Mouse (Mus musculus) forebrain, embryonic 16.5 days (tissue): Measurements from ENCODE around the gene Samm50. TPM values are rescaled to one million over a fixed set of nuclear protein-coding genes. Genes with fewer than 3 reads are reported as not detected.

Experiments
- ATAC-seq: fragments of 200-750 bp; cut with Nextera tagmentation; 2 replicates; pipeline ENCODE4 v1.8.0; 2017; ENCODE audit warnings: mild to moderate bottlenecking, moderate library complexity
- H3K27ac ChIP-seq: fragments of 300-500 bp; sonication (generic); 2 replicates; pipeline ENCODE4 v1.5.1; 2014; ENCODE audit warnings: low read length, control low read depth
- H3K27me3 ChIP-seq: fragments of 300-500 bp; sonication (generic); replicated peaks from 2 replicates; pipeline ENCODE4 v1.6.1; 2014; ENCODE audit warnings: low read length; ENCODE audit not compliant: control insufficient read depth, insufficient read depth
- H3K36me3 ChIP-seq: fragments of 300-500 bp; sonication (generic); 2 replicates; pipeline ENCODE4 v1.6.1; 2014; ENCODE audit not compliant: control insufficient read depth, insufficient read depth
- H3K4me1 ChIP-seq: fragments of 300-500 bp; sonication (generic); replicated peaks from 2 replicates; pipeline ENCODE4 v1.6.1; 2014; ENCODE audit warnings: low read length; ENCODE audit not compliant: control insufficient read depth, insufficient read depth
- H3K4me2 ChIP-seq: fragments of 300-500 bp; sonication (generic); 2 replicates; pipeline ENCODE4 v1.6.1; 2014; ENCODE audit warnings: mild to moderate bottlenecking, low read length, control low read depth
- H3K4me3 ChIP-seq: fragments of 300-500 bp; sonication (generic); replicated peaks from 2 replicates; pipeline ENCODE4 v1.5.1; 2014; ENCODE audit warnings: mild to moderate bottlenecking, low read length, control low read depth
- H3K9ac ChIP-seq: fragments of 300-500 bp; sonication (generic); replicated peaks from 2 replicates; pipeline ENCODE4 v1.6.1; 2014; ENCODE audit warnings: low read depth, low read length, control low read depth
- H3K9me3 ChIP-seq: fragments of 300-500 bp; sonication (generic); 2 replicates; pipeline ENCODE4 v1.6.1; 2016; ENCODE audit warnings: low read length; ENCODE audit not compliant: control insufficient read depth
- WGBS: fragments of 180-500 bp; shearing (Covaris S2); extraction: QIAGEN DNeasy Blood & Tissue Kit; methylation state at CpG from one replicate; pipeline ENCODE4 v1.1.7; 2014; 5-methylcytosine and 5-hydroxymethylcytosine counted together
- polyA plus RNA-seq: library from polyadenylated mRNA; unstranded; fragments of >200 nt; fragmentation: Nextera tagmentation; extraction: Ambion mirVana; gene quantifications from 2 replicates; pipeline ENCODE4 v1.2.1, GENCODE M21; 2015

Samm50 gene
- polyA plus RNA-seq, 1 experiment from 2014 or later = 91.8 TPM

DNA sequence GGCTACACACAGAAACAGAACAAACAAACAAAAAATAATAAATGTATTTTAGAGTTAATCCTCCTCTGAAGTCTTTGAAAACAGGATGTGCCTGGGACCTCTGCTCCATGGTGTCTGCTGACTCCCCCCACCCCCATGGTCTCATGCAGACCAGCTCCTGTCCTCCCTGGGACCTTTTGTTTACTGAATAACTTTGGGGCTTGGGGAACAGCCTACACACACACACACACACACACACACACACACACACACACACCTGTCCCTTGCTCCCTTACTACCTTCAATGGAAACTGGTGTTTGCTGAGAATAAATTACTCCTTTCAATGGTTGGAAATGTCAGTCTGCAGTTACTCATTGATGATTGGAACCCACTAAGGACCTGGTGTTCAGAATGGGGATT lies 24.0 kb downstream of the Samm50 start:
- H3K9ac ChIP-seq = no peak overlapping the region
- peaks cover 4% of the 10 kb centered on the region for H3K36me3 ChIP-seq
- no peak for ATAC-seq
- H3K4me3 ChIP-seq = no peak overlapping the region
- H3K4me1 ChIP-seq = peaks cover 25% of the 10 kb centered on the region
- H3K9me3 ChIP-seq = no peaks in the 10 kb centered on the region
- H3K27ac ChIP-seq = no peak overlapping the region
- H3K4me2 ChIP-seq = no peak overlapping the region
- no peaks in the 10 kb centered on the region for H3K27me3 ChIP-seq

DNA sequence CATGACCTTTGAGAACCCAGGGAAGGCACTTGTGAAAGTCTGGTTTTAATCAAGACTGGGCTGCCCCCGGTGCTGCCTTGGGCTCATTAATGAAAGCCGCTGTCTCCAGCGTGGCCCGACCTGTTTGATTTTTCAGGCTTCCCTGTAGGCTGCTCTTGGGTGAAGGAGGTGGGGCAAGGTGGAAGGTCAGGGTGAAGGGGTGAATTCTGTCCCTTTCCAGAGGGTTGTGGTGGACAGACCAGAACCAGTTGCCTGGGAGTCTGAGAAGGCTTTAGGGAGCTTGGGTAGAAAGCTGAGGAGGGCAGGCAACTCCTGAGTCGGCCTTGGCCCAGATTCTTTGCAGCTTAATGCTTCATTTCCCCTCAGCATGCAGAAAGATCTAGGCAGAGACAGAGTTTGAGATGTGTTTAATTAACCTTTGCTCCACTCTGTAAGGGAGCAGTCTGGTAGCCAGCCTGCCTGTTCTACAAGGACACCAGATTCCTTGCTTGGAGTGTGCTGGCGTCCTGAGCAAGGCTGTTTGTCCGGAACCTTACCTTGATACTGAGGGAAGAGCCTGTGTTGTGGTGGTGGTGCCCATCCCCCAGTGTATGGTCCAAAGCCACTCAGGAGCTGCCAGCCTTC lies 24.5 kb downstream of the Samm50 start:
- Histone ChIP-seq H3K4me2 (no peak overlapping the region), H3K4me1 (peaks cover 25% of the 10 kb centered on the region), H3K4me3 (no peak overlapping the region), H3K9ac (no peak overlapping the region), H3K9me3 (no peaks in the 10 kb centered on the region), H3K36me3 (no peaks in the 10 kb centered on the region; the same call in 1 of the 2 replicates), H3K27ac (no peak overlapping the region), H3K27me3 (no peaks in the 10 kb centered on the region)
- WGBS = 54% methylated on average over 7 of the region's 7 CpGs
- no peak for ATAC-seq

DNA sequence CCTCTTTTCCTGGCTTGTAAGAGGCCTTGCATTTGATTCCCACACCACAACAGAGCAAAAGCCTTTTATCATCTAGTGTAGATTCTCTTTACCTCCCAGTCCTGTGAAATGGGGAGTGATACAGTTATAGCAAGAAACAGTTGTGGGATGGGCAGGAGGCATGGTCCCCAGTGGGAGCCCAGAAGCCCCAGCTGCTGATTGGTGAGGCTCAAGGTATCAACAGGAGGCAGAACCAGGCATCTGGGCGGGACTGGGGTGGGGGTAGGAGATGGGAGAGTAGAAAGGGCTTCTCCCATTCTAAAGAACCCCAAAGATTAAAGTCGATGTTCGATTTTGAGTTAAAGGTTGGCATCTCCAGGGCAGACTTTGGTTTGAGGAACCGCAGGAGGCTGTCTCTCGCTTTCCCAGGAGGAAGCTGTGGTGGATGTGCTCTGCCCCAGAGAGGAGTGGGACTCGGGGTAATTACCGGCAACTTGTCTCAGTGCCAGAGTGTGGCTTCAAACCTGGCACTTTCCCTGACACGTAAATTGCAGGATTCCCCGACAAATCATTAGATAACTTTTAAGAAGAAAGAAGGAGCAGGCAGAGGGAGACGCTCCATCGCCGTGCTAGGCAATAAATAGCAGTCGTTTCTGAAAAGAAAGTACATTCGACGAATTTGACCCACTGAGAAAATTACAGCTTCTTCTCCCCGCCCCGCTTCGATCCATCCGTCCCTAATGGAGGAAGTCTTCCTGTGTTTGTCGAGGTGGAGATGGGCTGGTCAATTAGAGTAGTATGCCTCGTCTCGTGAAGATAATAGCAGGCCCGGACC lies 26.1 kb downstream of the Samm50 start:
- no peak overlapping the region for H3K4me2 ChIP-seq
- H3K4me3 ChIP-seq = no peak overlapping the region
- 27% methylated on average over 23 of the region's 23 CpGs for WGBS

DNA sequence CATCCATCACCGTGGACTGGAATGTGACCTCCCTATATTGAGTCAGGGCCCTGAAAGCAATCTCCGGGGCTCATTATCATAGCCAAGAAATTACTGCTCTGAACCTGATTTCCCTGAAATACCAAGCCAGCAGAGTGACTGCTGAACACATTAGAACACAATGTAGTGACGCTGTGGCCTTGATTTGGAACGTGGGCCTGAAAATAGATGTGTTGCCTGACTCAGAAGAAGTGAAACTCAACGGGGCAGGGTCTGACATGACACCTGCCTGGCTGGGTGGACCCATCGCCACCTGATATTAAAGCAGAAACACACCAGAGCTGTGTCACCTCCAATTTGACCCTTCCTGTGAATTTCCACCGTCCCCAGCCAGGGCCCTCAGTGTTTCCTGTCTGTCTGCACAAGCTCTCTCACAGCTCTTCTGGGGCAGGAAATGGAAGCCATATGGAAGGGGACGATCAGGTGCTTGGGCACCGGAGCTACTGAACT lies 26.8 kb downstream of the Samm50 start:
- no peak overlapping the region for H3K4me2 ChIP-seq
- no peak overlapping the region for H3K4me3 ChIP-seq
- no peaks in the 10 kb centered on the region for H3K36me3 ChIP-seq
- peak overlapping the region; percentile 37; the same call in 1 of the 2 replicates for H3K27ac ChIP-seq
- H3K27me3 ChIP-seq = no peaks in the 10 kb centered on the region
- WGBS = 45% methylated on average over 9 of the region's 9 CpGs
- H3K9ac ChIP-seq = 0 out of 2 replicates have a peak overlapping the region, but pooled peaks have one; percentile 16
- no peak for ATAC-seq
- peaks cover 26% of the 10 kb centered on the region for H3K4me1 ChIP-seq
- H3K9me3 ChIP-seq = no peaks in the 10 kb centered on the region

More for the DNA sequence above, 26.1 kb downstream of the Samm50 start:
- no peaks in the 10 kb centered on the region for H3K9me3 ChIP-seq
- H3K27me3 ChIP-seq = no peaks in the 10 kb centered on the region
- H3K27ac ChIP-seq = peak overlapping the region; percentile 37; the same call in 1 of the 2 replicates
- no peaks in the 10 kb centered on the region for H3K36me3 ChIP-seq
- peaks cover 23% of the 10 kb centered on the region for H3K4me1 ChIP-seq
- peak; percentile 37; the same call in 1 of the 2 replicates for ATAC-seq
- H3K9ac ChIP-seq = no peak overlapping the region

DNA sequence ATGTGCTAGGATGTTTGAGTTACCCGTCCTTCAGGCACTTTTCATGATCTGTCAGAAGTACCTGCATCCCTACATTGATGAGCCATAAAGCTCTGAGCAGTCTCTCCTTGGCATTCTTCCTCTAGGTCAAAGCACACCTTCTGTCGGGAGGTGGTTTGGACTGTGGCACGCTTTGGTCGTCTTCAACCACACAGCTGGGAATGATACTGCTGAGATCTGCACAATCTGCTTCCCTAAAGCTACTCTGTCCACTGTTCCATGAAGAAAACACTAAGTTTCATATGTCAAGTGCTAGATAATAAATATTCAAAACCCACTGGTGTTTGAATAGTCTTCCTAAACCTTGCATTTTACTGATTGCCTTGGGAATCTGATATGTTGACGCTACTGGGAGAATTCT lies 29.5 kb downstream of the Samm50 start:
- Histone ChIP-seq H3K4me1 (peaks cover 35% of the 10 kb centered on the region), H3K36me3 (no peaks in the 10 kb centered on the region), H3K27ac (no peak overlapping the region), H3K27me3 (no peaks in the 10 kb centered on the region), H3K4me2 (no peak overlapping the region), H3K4me3 (no peak overlapping the region), H3K9ac (no peak overlapping the region), H3K9me3 (no peaks in the 10 kb centered on the region)
- WGBS = 64% methylated on average over 5 of the region's 5 CpGs
- ATAC-seq = no peak

DNA sequence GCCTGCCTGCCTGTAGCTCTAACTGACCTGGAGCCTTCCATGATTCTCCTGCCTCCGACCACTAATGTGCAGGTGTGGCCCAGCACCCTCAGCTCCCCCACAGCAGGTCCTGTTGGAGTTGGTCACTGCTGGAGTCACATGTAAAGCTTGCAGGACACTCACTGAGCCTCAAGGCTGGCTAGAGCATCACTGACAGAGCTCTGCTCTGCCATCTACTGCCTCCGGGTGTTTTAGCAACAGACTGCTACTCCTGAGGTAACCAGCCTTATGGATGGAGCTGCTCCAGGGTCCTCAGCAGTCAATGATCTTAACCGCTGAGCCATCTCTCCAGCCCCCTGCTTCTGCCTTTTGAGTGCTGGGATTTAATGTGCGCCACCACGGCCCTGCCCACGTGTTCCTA lies 31.4 kb downstream of the Samm50 start:
- Histone ChIP-seq H3K4me1 (peaks cover 32% of the 10 kb centered on the region), H3K4me2 (no peak overlapping the region), H3K27ac (no peak overlapping the region), H3K27me3 (no peaks in the 10 kb centered on the region), H3K36me3 (no peaks in the 10 kb centered on the region), H3K9ac (no peak overlapping the region), H3K9me3 (no peaks in the 10 kb centered on the region), H3K4me3 (no peak overlapping the region)
- no peak for ATAC-seq
- WGBS = 30% methylated on average over 6 of the region's 6 CpGs

DNA sequence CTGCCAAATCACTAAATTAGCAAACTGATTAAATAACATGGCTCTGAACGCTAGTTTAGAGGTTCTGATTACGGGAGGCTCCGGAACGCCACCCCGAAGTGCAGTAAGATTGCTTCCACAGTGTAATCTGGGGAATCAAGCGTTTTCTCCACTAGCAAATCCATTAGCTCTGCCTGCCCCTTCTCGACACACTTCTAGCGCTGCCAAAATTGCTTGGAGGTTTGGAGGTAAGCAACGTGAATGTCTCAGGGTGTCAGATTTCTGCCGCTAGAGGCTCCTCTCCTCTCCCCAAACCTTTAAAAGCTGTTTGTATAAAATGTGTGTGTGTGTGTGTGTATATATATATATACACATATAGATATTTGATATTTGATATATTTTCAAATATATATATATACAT lies 32.7 kb downstream of the Samm50 start:
- Histone ChIP-seq H3K9me3 (no peaks in the 10 kb centered on the region), H3K4me2 (no peak overlapping the region; the same call in 1 of the 2 replicates), H3K4me1 (peaks cover 25% of the 10 kb centered on the region), H3K4me3 (no peak overlapping the region), H3K27ac (0 out of 2 replicates have a peak overlapping the region, but pooled peaks have one; percentile 10), H3K9ac (no peak overlapping the region), H3K36me3 (no peaks in the 10 kb centered on the region), H3K27me3 (no peaks in the 10 kb centered on the region)
- 30% methylated on average over 10 of the region's 10 CpGs for WGBS
- no peak for ATAC-seq

DNA sequence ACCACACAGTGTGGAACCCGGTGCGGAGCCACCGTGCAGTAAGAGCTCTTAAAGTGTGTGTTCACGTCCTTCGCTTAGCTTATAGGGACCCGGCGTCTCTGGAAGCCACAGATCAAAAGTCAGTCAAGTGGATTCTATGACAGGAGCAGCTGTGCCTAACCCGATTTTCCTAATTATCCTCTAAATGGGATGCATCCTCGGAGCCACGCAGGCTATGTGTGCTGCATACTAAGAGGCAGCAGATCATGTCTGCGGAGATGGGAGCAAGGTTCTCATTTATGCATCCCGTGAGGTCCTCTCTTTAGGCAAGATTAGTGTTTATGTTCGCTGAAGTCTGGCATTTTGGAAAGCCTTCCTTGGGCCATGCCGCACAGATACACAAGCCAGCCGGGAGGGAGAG lies 34.9 kb downstream of the Samm50 start:
- peaks cover 39% of the 10 kb centered on the region for H3K4me1 ChIP-seq
- H3K27me3 ChIP-seq = no peaks in the 10 kb centered on the region
- H3K4me2 ChIP-seq = no peak overlapping the region
- WGBS = 32% methylated on average over 15 of the region's 15 CpGs
- no peak overlapping the region for H3K4me3 ChIP-seq
- no peak overlapping the region; the same call in 1 of the 2 replicates for H3K9ac ChIP-seq
- no peaks in the 10 kb centered on the region for H3K36me3 ChIP-seq
- H3K9me3 ChIP-seq = no peaks in the 10 kb centered on the region
- ATAC-seq = peak; percentile 66
- H3K27ac ChIP-seq = peak overlapping the region; percentile 66

DNA sequence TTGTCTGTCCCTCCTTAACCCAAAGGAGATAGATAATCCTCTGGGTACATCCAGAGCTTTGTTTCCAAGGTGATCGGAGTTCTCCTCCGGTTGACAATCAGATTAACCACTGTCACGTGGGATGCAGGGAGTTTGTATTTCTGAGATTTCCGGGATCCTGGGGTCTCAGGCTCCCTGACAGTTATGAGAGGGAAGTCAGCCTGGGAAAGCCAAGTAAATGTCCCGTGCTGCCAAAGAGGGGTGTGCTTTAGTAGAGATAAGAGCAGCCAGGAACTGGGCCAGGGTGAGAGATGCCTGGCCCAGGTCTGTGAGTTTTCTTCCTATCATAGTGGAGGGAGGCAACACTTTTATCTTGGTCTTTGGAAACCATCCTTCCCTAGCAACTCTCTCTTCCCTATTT lies 38.6 kb downstream of the Samm50 start:
- H3K9me3 ChIP-seq = no peaks in the 10 kb centered on the region
- peaks cover 31% of the 10 kb centered on the region for H3K4me1 ChIP-seq
- peak overlapping the region; percentile 76 for H3K9ac ChIP-seq
- peak overlapping the region; percentile 93 for H3K4me2 ChIP-seq
- ATAC-seq = no peak
- H3K27ac ChIP-seq = peak overlapping the region; percentile 77
- no peaks in the 10 kb centered on the region for H3K36me3 ChIP-seq
- H3K4me3 ChIP-seq = no peak overlapping the region
- no peaks in the 10 kb centered on the region for H3K27me3 ChIP-seq
- WGBS = 16% methylated on average over 5 of the region's 5 CpGs
